Mouse (Mus musculus) heart, embryonic 14.5 days (tissue): ENCODE results near the gene Adora1. TPM values are rescaled to one million over a fixed set of nuclear protein-coding genes. Genes with fewer than 3 reads are reported as not detected.

Experiments
- ATAC-seq: fragments of 200-750 bp; cut with Nextera tagmentation; 2 replicates; pipeline ENCODE4 v1.8.0; 2017; ENCODE audit warnings: low read depth, moderate TSS enrichment; ENCODE audit not compliant: insufficient number of reproducible peaks, insufficient read depth, low FRiP score
- H3K27ac ChIP-seq, 2 experiments: fragments of 200-500 bp in 1 of 2; fragments of 300-500 bp in 1 of 2; sonication (generic) in 1 of 2; replicated peaks in 1 of 2; 2 replicates each; pipeline ENCODE4 v1.5.1; 2012 to 2014; ENCODE audit warnings: low read depth in 2 of 2, low read length in 2 of 2, control low read depth in 1 of 2, mild to moderate bottlenecking in 1 of 2, mixed read lengths in 1 of 2; ENCODE audit not compliant: control insufficient read depth in 1 of 2, insufficient read depth in 1 of 2
- H3K27me3 ChIP-seq: fragments of 300-500 bp; sonication (generic); 2 replicates; pipeline ENCODE4 v1.6.1; 2014; ENCODE audit warnings: mild to moderate bottlenecking, low read length, control low read depth; ENCODE audit not compliant: control insufficient read depth, insufficient read depth
- H3K36me3 ChIP-seq: fragments of 300-500 bp; sonication (generic); 2 replicates; pipeline ENCODE4 v1.6.1; 2014; ENCODE audit warnings: mild to moderate bottlenecking, control low read depth, low read length, mixed read lengths; ENCODE audit not compliant: control insufficient read depth, insufficient read depth
- H3K4me1 ChIP-seq, 2 experiments: fragments of 200-500 bp in 1 of 2; fragments of 300-500 bp in 1 of 2; sonication (generic) in 1 of 2; 2 replicates each; pipeline ENCODE4 v1.6.1; 2012 to 2014; ENCODE audit warnings: low read length in 2 of 2, control low read depth in 1 of 2, mixed read lengths in 1 of 2; ENCODE audit not compliant: control insufficient read depth in 2 of 2, insufficient read depth in 2 of 2
- H3K4me2 ChIP-seq: fragments of 300-500 bp; sonication (generic); 2 replicates; pipeline ENCODE4 v1.6.1; 2014; ENCODE audit warnings: mild to moderate bottlenecking, low read length
- H3K4me3 ChIP-seq, 2 experiments: fragments of 200-500 bp in 1 of 2; fragments of 300-500 bp in 1 of 2; sonication (generic) in 1 of 2; 2 replicates each; pipeline ENCODE4 v1.5.1; 2012 to 2014; ENCODE audit warnings: low read length in 2 of 2, mild to moderate bottlenecking in 2 of 2, control low read depth in 1 of 2, low read depth in 1 of 2, moderate library complexity in 1 of 2; ENCODE audit not compliant: control insufficient read depth in 1 of 2, insufficient read depth in 1 of 2
- H3K9ac ChIP-seq: fragments of 300-500 bp; sonication (generic); 2 replicates; pipeline ENCODE4 v1.6.1; 2014; ENCODE audit warnings: mild to moderate bottlenecking, low read length
- H3K9me3 ChIP-seq: fragments of 300-500 bp; sonication (generic); 2 replicates; pipeline ENCODE4 v1.6.1; 2016; ENCODE audit warnings: low read length, control low read depth; ENCODE audit not compliant: control insufficient read depth
- WGBS: fragments of 180-500 bp; shearing (Covaris S2); extraction: QIAGEN DNeasy Blood & Tissue Kit; methylation state at CpG from one replicate; pipeline ENCODE4 v1.1.7; 2014; 5-methylcytosine and 5-hydroxymethylcytosine counted together
- polyA plus RNA-seq: library from polyadenylated mRNA; unstranded; fragments of >200 nt; fragmentation: Nextera tagmentation; extraction: Ambion mirVana; gene quantifications from 2 replicates; pipeline ENCODE4 v1.2.1, GENCODE M21; 2014

Gene Adora1
- polyA plus RNA-seq, 1 experiment from 2014 or later, result 11.7 TPM

DNA sequence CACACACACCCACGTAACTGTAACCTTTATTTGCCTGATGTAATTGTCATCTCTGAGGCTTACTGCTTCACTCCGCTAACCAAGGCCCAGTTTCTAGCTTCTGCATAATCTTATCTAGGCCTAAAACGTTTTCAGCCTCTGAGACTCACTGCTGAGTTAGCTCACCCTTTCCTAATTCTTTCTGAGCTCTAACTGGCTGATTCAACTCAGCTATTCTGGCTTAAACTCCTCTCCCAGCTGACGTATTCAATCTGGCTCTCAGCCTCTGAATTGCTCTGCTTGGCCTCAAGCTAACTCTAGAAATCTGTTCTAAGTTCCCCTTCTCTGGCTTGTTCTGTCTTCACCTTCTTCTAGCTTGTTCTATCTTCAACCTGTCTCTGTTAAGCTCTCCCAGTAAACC is 11.4 kb upstream of the Adora1 start:
- peak overlapping the region in 1 of 2 experiments; percentile 19; a peak in 1 of 4 replicates for H3K27ac ChIP-seq
- peaks cover 14 to 21% of the 10 kb centered on the region in 2 experiments for H3K4me1 ChIP-seq
- no peak overlapping the region for H3K9ac ChIP-seq
- H3K9me3 ChIP-seq, result no peaks in the 10 kb centered on the region
- H3K4me3 ChIP-seq, result no peak overlapping the region
- H3K4me2 ChIP-seq, result no peak overlapping the region
- H3K27me3 ChIP-seq, result no peaks in the 10 kb centered on the region
- WGBS, result 36% methylated on average over 4 of the region's 4 CpGs
- H3K36me3 ChIP-seq, result no peaks in the 10 kb centered on the region
- ATAC-seq, result no peak

DNA sequence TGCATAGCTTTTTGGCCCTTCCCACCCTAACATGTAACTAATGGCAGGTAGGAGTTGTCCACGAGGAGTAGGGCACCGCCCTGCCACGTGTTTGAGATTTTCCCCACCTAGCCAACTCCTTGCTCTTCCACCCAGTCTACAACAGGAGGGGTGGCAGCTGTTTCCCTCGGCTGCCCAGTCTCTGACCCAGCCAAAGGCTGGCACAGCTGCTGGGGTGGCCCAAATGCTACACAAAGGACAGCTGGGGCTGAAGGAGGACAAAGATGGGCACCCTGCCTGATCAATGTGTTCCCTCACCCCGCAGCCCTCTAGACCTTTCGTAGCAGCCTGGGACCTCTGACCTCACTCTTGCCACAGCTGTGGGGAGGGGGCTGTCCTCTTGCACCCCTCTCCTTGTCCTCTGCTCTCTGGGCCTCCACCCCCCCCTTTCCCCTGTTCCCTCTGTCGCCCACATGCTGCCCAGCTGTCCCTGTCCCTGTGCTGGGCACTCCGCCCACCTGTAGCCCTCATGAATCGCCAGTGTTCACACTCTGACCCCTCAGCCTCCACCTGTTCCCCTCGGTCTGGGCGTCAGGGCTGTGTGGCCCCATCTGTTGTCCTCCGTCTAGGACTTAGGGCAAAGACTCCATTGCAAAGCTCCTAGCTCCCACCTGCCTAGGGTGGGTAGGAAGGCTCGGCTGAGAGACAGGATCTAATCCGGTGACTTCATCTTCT is 9.9 kb upstream of the Adora1 start:
- WGBS, result 85% methylated on average over 14 of the region's 14 CpGs
- Histone ChIP-seq H3K9ac (no peak overlapping the region), H3K4me3 (no peak overlapping the region), H3K4me2 (no peak overlapping the region), H3K27ac (no peak overlapping the region), H3K27me3 (no peaks in the 10 kb centered on the region), H3K9me3 (no peaks in the 10 kb centered on the region), H3K36me3 (no peaks in the 10 kb centered on the region), H3K4me1 (peaks cover 15 to 21% of the 10 kb centered on the region in 2 experiments)
- no peak for ATAC-seq

DNA sequence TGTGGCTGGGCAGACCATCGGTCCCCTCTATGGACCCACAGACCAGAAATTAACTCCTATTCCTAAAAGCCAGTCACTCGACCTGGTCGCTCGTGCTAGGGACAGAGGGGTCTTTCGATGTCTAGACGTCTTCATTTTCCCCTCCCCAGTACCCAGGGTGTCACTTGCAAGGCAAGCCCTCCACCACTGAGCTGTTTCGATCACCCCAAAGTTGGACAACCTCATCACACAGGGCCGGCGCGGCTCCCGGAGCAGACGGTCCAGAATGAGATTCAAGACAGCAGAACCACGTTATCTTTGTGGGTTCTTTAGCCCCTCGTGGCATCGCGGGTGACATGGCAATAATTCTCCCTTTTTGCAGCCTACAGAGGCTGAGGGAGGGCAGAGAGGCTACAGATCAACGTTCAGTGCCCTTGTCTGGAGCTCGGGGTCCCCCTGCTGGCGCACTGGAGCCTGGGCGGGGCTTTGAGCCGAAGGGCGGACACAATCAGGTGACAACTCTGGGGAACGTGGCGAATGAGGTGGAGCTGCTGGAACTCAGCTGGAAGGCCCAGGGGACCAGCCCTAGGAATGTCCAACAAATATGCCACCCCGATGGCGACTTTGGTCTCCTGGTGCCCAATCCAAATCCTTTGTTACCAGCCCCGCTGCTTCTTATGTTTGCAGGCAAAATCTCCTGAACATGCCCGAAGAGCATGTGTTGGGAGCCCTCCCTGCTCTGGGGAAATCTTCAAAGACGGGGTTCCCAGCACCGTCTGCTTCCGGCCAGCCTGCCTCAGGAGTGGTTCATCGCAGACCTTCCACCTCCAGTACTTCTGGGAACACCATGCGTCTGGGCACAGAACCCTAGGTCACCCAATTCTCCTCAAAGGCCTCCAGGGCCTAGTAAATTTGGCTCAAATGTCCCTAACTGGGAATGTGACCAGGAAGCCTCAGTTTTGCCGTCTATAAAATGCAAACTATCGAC is 9.0 kb upstream of the Adora1 start:
- peak overlapping the region; percentile 57; the same call in 1 of the 2 replicates for H3K9ac ChIP-seq
- peak overlapping the region; percentile 43 for H3K4me2 ChIP-seq
- ATAC-seq, result peak; percentile 55
- 20% methylated on average over 35 of the region's 35 CpGs for WGBS
- peaks cover 15 to 21% of the 10 kb centered on the region in 2 experiments for H3K4me1 ChIP-seq
- no peak overlapping the region for H3K27ac ChIP-seq
- H3K9me3 ChIP-seq, result no peaks in the 10 kb centered on the region
- H3K36me3 ChIP-seq, result no peaks in the 10 kb centered on the region
- H3K4me3 ChIP-seq, result no peak overlapping the region
- H3K27me3 ChIP-seq, result no peaks in the 10 kb centered on the region

DNA sequence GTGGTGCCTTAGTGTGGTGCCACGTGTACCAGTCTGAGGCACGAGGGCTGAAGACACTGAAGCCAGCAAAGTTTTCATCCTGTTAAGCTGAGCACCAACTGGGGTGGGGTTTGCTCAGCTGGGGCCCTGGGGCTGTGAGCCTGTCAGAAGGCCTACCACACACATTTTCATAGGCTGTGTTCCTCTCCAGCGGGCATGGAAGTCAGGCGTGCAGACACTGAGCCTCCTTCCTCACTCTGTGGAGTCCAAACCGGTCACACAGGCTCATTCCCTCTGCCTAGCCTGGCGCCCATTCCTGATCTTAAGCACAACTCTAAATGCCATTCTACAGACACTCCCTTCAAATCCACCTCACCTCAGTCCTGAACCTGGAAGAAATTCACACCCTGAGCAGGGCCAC is 8.3 kb upstream of the Adora1 start:
- Histone ChIP-seq H3K4me1 (peaks cover 15 to 21% of the 10 kb centered on the region in 2 experiments), H3K9me3 (no peaks in the 10 kb centered on the region), H3K4me3 (no peak overlapping the region), H3K27me3 (no peaks in the 10 kb centered on the region), H3K36me3 (no peaks in the 10 kb centered on the region), H3K27ac (no peak overlapping the region), H3K9ac (no peak overlapping the region), H3K4me2 (no peak overlapping the region)
- 76% methylated on average over 6 of the region's 6 CpGs for WGBS
- no peak for ATAC-seq

DNA sequence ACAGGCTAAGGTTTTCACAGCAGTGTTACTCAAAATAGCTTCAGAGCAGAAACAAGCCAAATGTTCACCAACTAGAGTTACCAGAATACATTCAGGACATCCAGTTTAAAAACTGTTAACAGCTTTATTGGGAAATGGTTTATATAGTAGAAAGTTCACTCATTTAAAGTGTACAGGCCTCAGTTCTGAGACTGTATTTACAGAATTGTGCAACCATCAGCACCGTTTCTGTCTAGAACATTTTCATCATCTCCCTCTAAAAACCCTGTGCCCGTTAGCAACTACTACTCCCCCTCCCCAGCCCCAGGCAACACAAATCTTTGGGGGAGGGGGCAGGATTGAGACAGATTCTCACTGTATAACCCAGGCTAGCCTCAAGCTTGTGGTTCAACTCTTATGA is 7.1 kb upstream of the Adora1 start:
- Histone ChIP-seq H3K4me2 (no peak overlapping the region), H3K9ac (no peak overlapping the region; the same call in 1 of the 2 replicates), H3K36me3 (no peaks in the 10 kb centered on the region), H3K4me3 (no peak overlapping the region), H3K9me3 (no peaks in the 10 kb centered on the region), H3K27me3 (peaks cover under 1% of the 10 kb centered on the region; the same call in 1 of the 2 replicates), H3K27ac (no peak overlapping the region), H3K4me1 (peaks cover 15 to 21% of the 10 kb centered on the region in 2 experiments)
- no peak for ATAC-seq
- WGBS, result 59% methylated on average over 2 of the region's 2 CpGs

DNA sequence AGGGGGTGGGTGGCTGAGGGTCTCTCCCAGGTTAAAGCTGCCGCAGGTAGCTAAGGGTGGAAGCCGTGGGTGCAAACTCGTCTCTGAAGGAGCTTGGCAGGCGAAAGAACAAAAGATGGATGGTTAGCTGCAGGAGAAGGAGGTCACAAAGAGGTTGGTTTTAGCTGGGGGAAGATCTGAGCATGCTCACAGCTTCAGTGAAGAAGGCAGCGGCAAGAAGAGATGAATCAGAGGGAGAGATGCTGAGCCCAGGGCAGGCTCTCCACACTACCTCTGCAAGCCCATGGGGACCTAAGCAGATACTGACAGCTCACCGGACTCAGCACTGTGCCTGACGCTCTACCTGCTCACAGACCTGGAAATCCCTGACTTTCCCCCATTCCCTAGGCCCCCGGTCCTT is 6.1 kb upstream of the Adora1 start:
- H3K27ac ChIP-seq, result no peak overlapping the region
- 82% methylated on average over 8 of the region's 8 CpGs for WGBS
- peaks cover 15 to 18% of the 10 kb centered on the region in 2 experiments for H3K4me1 ChIP-seq
- no peaks in the 10 kb centered on the region for H3K9me3 ChIP-seq
- H3K4me2 ChIP-seq, result no peak overlapping the region
- no peak overlapping the region for H3K9ac ChIP-seq
- no peak overlapping the region for H3K4me3 ChIP-seq
- no peak for ATAC-seq
- peaks cover 8% of the 10 kb centered on the region; the same call in 1 of the 2 replicates for H3K27me3 ChIP-seq
- no peaks in the 10 kb centered on the region for H3K36me3 ChIP-seq

DNA sequence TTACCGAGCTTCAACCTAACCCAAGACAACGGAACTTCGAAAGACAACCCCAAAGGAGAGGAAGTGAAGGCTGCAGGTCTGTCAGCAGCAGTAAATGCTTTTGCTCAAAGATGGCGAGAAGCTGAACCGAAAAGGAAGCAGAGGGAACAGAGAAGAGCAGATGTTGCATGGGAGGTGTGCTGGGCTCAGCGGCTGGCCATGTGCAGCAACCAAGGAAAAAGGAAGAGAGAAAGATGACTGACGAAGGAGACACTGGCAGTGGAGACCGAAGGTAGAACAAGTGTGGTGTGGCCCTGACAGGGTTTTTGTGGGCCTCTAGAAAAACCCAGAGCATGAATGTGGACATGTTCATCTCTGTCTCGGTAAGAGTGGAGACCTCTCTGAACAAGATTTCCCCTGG is 5.5 kb upstream of the Adora1 start:
- no peak for ATAC-seq
- Histone ChIP-seq H3K36me3 (no peaks in the 10 kb centered on the region), H3K9me3 (no peaks in the 10 kb centered on the region), H3K27me3 (peaks cover 9% of the 10 kb centered on the region; the same call in 1 of the 2 replicates), H3K4me1 (peaks cover 18 to 20% of the 10 kb centered on the region in 2 experiments), H3K9ac (no peak overlapping the region), H3K4me3 (no peak overlapping the region), H3K27ac (no peak overlapping the region), H3K4me2 (no peak overlapping the region)
- WGBS, result 83% methylated on average over 9 of the region's 9 CpGs
